In the genomic region with DNA sequence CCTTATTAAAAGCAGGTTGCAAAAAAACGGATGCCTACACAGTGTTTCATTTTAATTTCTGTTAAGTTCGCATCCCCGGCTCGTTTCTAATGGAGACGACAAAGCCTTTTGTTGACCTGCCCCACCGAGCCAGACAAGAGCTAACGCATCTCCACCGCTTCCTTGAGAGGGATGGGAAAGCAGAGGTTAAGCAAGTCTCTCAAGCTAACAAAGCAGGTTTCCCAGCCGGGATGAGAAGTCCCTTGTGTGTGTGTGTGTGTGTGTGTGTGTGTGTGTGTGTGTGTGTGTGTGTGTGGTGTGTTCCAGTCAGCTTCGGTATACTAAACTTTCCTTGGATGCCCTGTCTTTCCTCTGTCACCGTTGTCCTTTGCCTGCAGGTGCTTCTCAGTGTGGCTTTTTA, we compare ENCODE assay signal across 45 mouse cellular contexts. TPM values are rescaled to one million over a fixed set of nuclear protein-coding genes. Genes with fewer than 3 reads are reported as not detected.
"Had no signal": no experiment of that assay in that cellular context is flagged by ENCODE, and none has a peak within 500 bp of the region (broad histone marks: within the 10 kb centered on the region; RNA-seq: fewer than 3 reads in every experiment).

No protein-coding gene starts in this region.

- DNase-seq: heart, postnatal 10 days; heart, postnatal 14 days; heart, postnatal 36 days; heart, postnatal 4 days; kidney, adult 11 months; kidney, adult 18-20 months; kidney, adult 2 months; kidney, adult 8-10 months; kidney, adult 9 months; kidney, postnatal 10 days; kidney, postnatal 14 days; kidney, postnatal 25 days; kidney, postnatal 36 days; kidney, postnatal 4 days; layer of hippocampus, adult 9-11 months; layer of hippocampus, postnatal 36 days had no signal

- H3K9me3 ChIP-seq: heart, embryonic 13.5 days; heart, embryonic 15.5 days; hindbrain, embryonic 10.5 days; hindbrain, embryonic 12.5 days; hindbrain, embryonic 13.5 days; hindbrain, embryonic 15.5 days; intestine, embryonic 15.5 days; kidney, embryonic 15.5 days had no signal

- H3K36me3 ChIP-seq: heart, embryonic 12.5 days; heart, embryonic 13.5 days; heart, embryonic 15.5 days; hindbrain, embryonic 10.5 days; hindbrain, embryonic 12.5 days; hindbrain, embryonic 13.5 days; hindbrain, embryonic 15.5 days; intestine, embryonic 15.5 days; kidney, embryonic 15.5 days had no signal

- H3K9ac ChIP-seq: heart, embryonic 12.5 days; heart, embryonic 13.5 days; heart, embryonic 15.5 days; hindbrain, embryonic 12.5 days; hindbrain, embryonic 13.5 days; hindbrain, embryonic 14.5 days; hindbrain, embryonic 15.5 days; intestine, embryonic 15.5 days; kidney, embryonic 15.5 days had no signal

- H3K4me1 ChIP-seq: heart, embryonic 12.5 days; heart, embryonic 13.5 days; heart, embryonic 15.5 days; hindbrain, embryonic 15.5 days; intestine, embryonic 15.5 days; kidney, embryonic 15.5 days had no signal

- H3K4me3 ChIP-seq: heart, embryonic 12.5 days; heart, embryonic 13.5 days; heart, embryonic 15.5 days; hindbrain, embryonic 10.5 days; hindbrain, embryonic 12.5 days; hindbrain, embryonic 13.5 days; hindbrain, embryonic 15.5 days; intestine, embryonic 15.5 days; kidney, embryonic 15.5 days; layer of hippocampus, adult 2 months; left cerebral cortex, adult 2 months had no signal

- H3K4me2 ChIP-seq: heart, embryonic 11.5 days; heart, embryonic 12.5 days; heart, embryonic 13.5 days; heart, embryonic 15.5 days; hindbrain, embryonic 12.5 days; hindbrain, embryonic 13.5 days; hindbrain, embryonic 14.5 days; hindbrain, embryonic 15.5 days; intestine, embryonic 15.5 days; kidney, embryonic 15.5 days had no signal

- H3K27me3 ChIP-seq: heart, embryonic 12.5 days; heart, embryonic 13.5 days; heart, embryonic 15.5 days; hindbrain, embryonic 12.5 days; hindbrain, embryonic 15.5 days; intestine, embryonic 15.5 days; kidney, embryonic 15.5 days had no signal

- ATAC-seq: hindbrain, embryonic 16.5 days; hindbrain, postnatal 0 days; inflammation-experienced regulatory T-cells, adult 6 months; intestine, embryonic 15.5 days; intestine, embryonic 16.5 days; intestine, postnatal 0 days had no signal

- H3K27ac ChIP-seq: heart, embryonic 13.5 days; heart, embryonic 15.5 days; hindbrain, embryonic 10.5 days; hindbrain, embryonic 12.5 days; hindbrain, embryonic 13.5 days; hindbrain, embryonic 14.5 days; hindbrain, embryonic 15.5 days; hindbrain, postnatal 0 days; intestine, embryonic 15.5 days; kidney, embryonic 15.5 days; kidney, postnatal 0 days; layer of hippocampus, adult 2 months; left cerebral cortex, adult 2 months had no signal

RNA-seq across cellular contexts. Expression of gene Aldoart2, which starts 6.1 kb away (rescaled TPM):
- total RNA-seq: heart, postnatal 10 days; heart, postnatal 14 days; heart, postnatal 36 days; heart, postnatal 4 days; hematopoietic stem cell, adult 5-6 weeks; layer of hippocampus, adult 2 months; layer of hippocampus, postnatal 14 days; left cerebral cortex, adult 2 months had no signal
- polyA plus RNA-seq: heart, embryonic 12.5 days; heart, embryonic 13.5 days; heart, postnatal 0 days; hindbrain, embryonic 10.5 days; hindbrain, embryonic 11.5 days; hindbrain, embryonic 12.5 days; hindbrain, embryonic 13.5 days; hindbrain, embryonic 14.5 days; hindbrain, embryonic 15.5 days; hindbrain, embryonic 16.5 days; intestine, embryonic 14.5 days; intestine, embryonic 16.5 days; kidney, embryonic 14.5 days; kidney, embryonic 15.5 days; kidney, embryonic 16.5 days; kidney, postnatal 0 days had no signal

RNA-seq across cellular contexts. Expression of gene Insm2, which starts 28.0 kb away (rescaled TPM):
- total RNA-seq: heart, adult 8-10 months; heart, postnatal 10 days; heart, postnatal 14 days; heart, postnatal 36 days; heart, postnatal 4 days; hematopoietic stem cell, adult 5-6 weeks had no signal
- polyA plus RNA-seq: heart, embryonic 14.5 days; heart, postnatal 0 days; large intestine, adult 2 months had no signal
